Mouse (Mus musculus) ES-E14 (cell line): ENCODE results near the gene Ntrk3. TPM values are rescaled to one million over a fixed set of nuclear protein-coding genes. Genes with fewer than 3 reads are reported as not detected.

ENCODE experiments used
- DNase-seq: peaks from one replicate; pipeline ENCODE4 v3.0.0-alpha.2; 2013; ENCODE audit warnings: low read depth, low spot score
- H3K27ac ChIP-seq: 2 replicates; pipeline ENCODE4 v1.5.1; 2012; ENCODE audit warnings: low read depth, mild to moderate bottlenecking, low read length, moderate library complexity, mixed read lengths; ENCODE audit not compliant: poor library complexity, insufficient read depth, severe bottlenecking
- H3K36me3 ChIP-seq: 2 replicates; pipeline ENCODE4 v1.6.1; 2012; ENCODE audit warnings: mild to moderate bottlenecking, low read length, moderate library complexity, mixed read lengths; ENCODE audit not compliant: control insufficient read depth, poor library complexity, insufficient read depth, severe bottlenecking
- H3K4me1 ChIP-seq, 2 experiments: fragments of 150-350 bp in 1 of 2; sonication (generic) in 1 of 2; 2 replicates each; pipeline ENCODE4 v1.6.1; 2012; ENCODE audit warnings: low read length in 2 of 2, mild to moderate bottlenecking in 1 of 2, mixed read lengths in 1 of 2; ENCODE audit not compliant: control insufficient read depth in 2 of 2, insufficient read depth in 2 of 2, poor library complexity in 1 of 2
- H3K4me3 ChIP-seq, 2 experiments: fragments of 150-350 bp in 1 of 2; sonication (generic) in 1 of 2; 2 replicates each; pipeline ENCODE4 v1.5.1; 2012; ENCODE audit warnings: low read length in 2 of 2, low read depth in 1 of 2, mild to moderate bottlenecking in 1 of 2, mixed read lengths in 1 of 2; ENCODE audit not compliant: insufficient read depth in 1 of 2, poor library complexity in 1 of 2, severe bottlenecking in 1 of 2
- H3K9ac ChIP-seq: 2 replicates; pipeline ENCODE4 v1.6.1; 2012; ENCODE audit warnings: low read depth, mild to moderate bottlenecking, low read length, mixed read lengths; ENCODE audit not compliant: poor library complexity, insufficient read depth, severe bottlenecking
- H3K9me3 ChIP-seq: fragments of 150-350 bp; sonication (generic); 2 replicates; pipeline ENCODE4 v1.6.1; 2012; ENCODE audit warnings: low read depth, mild to moderate bottlenecking, low read length; ENCODE audit not compliant: control insufficient read depth, insufficient read depth
- CHD2 ChIP-seq: IDR thresholded peaks from 2 replicates; pipeline ENCODE4 v1.6.1; 2014; ENCODE audit warnings: mild to moderate bottlenecking, low read depth, low read length, inconsistent platforms
- HCFC1 ChIP-seq: IDR thresholded peaks from 2 replicates; pipeline ENCODE4 v1.6.1; 2012; ENCODE audit warnings: low read length, inconsistent platforms, borderline replicate concordance; ENCODE audit not compliant: insufficient read depth
- MAFK ChIP-seq: IDR thresholded peaks from 2 replicates; pipeline ENCODE4 v1.6.1; 2014; ENCODE audit warnings: mild to moderate bottlenecking, low read depth, low read length, inconsistent platforms; ENCODE audit not compliant: insufficient read depth
- ZC3H11A ChIP-seq: IDR thresholded peaks from 2 replicates; pipeline ENCODE4 v1.6.1; 2012; ENCODE audit warnings: low read depth, mild to moderate bottlenecking, inconsistent platforms, low read length, borderline replicate concordance
- ZNF384 ChIP-seq: IDR thresholded peaks from 2 replicates; pipeline ENCODE4 v1.6.1; 2012; ENCODE audit warnings: low read depth, low read length, inconsistent platforms
- in situ Hi-C, 2 experiments: fragments of 600-800 bp; cut with MboI; formaldehyde crosslinking; loops; one replicate each; pipeline ENCODE4 v1.15.1; 2025; ENCODE audit warnings: low sequenced_read_pairs in 2 of 2, inconsistent platforms in 1 of 2; ENCODE audit not compliant: unreplicated experiment in 2 of 2
- total RNA-seq: library from RNA; depleted of rRNA; stranded (reverse); fragments of 300-350 nt; gene quantifications from 2 replicates; pipeline ENCODE4 v1.2.3, GENCODE M21; 2012

The Ntrk3 gene
- total RNA-seq, 1 experiment: 0.40 TPM

- DNase-seq: no peak
- TF ChIP-seq ZNF384 (no peak), CHD2 (no peak), MAFK (no peak), ZC3H11A (no peak), HCFC1 (no peak)
- Histone ChIP-seq H3K36me3 (no peaks in the 10 kb centered on the region), H3K9ac (no peak overlapping the region), H3K4me1 (no peaks in the 10 kb centered on the region), H3K9me3 (no peaks in the 10 kb centered on the region), H3K4me3 (no peak overlapping the region), H3K27ac (no peak overlapping the region)
- in situ Hi-C loops: no loop called here
These were observed 294.3 kb downstream of the Ntrk3 start for GRCm38 (mm10) chr7:78443373-78444036.

GRCm38 (mm10) chr7:78441706-78442105, 296.1 kb downstream of the Ntrk3 start:
- Histone ChIP-seq H3K4me1 (no peaks in the 10 kb centered on the region), H3K27ac (no peak overlapping the region), H3K36me3 (no peaks in the 10 kb centered on the region), H3K9ac (no peak overlapping the region), H3K4me3 (no peak overlapping the region), H3K9me3 (no peaks in the 10 kb centered on the region)
- in situ Hi-C loops: no loop called here
- TF ChIP-seq ZNF384 (no peak), CHD2 (no peak), ZC3H11A (no peak), MAFK (no peak), HCFC1 (no peak)
- DNase-seq: no peak

DNA sequence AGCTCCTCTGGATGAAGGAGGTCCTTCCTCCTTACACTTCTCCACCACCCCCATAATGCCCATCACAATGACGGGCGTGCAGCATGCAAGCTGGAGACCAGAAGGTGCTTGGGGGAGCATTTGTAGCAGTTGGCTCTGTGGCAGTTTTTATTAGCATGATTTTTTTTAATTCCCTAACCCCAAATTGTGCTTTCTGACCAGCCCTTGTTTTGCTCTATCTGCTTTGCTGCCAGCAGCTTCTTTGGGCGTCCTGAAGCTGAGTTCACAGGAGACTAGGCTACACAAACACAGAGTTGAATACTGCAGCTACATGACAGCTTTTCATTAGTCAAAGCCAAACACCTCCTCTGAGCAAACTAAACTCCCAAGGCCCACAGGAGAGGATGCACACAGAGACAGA, 296.9 kb downstream of the Ntrk3 start:
- no peaks in the 10 kb centered on the region for H3K9me3 ChIP-seq
- no peak for TF ChIP-seq ZC3H11A
- TF ChIP-seq MAFK: no peak
- no peak for TF ChIP-seq CHD2
- TF ChIP-seq HCFC1: no peak
- no peak for TF ChIP-seq ZNF384
- in situ Hi-C loops: no loop called here

GRCm38 (mm10) chr7:78440476-78440875, 297.3 kb downstream of the Ntrk3 start:
- in situ Hi-C loops: no loop called here
- no peaks in the 10 kb centered on the region for H3K4me1 ChIP-seq
- H3K9ac ChIP-seq: no peak overlapping the region
- H3K27ac ChIP-seq: no peak overlapping the region
- H3K36me3 ChIP-seq: no peaks in the 10 kb centered on the region
- DNase-seq: no peak
- TF ChIP-seq ZC3H11A (no peak), ZNF384 (no peak), MAFK (no peak), CHD2 (no peak)
- no peaks in the 10 kb centered on the region for H3K9me3 ChIP-seq
- H3K4me3 ChIP-seq: no peak overlapping the region

More for the DNA sequence above, 296.9 kb downstream of the Ntrk3 start:
- Histone ChIP-seq H3K4me3 (no peak overlapping the region), H3K36me3 (no peaks in the 10 kb centered on the region), H3K27ac (no peak overlapping the region), H3K4me1 (no peaks in the 10 kb centered on the region), H3K9ac (no peak overlapping the region)
- no peak for DNase-seq
